Mouse (Mus musculus) heart, embryonic 10.5 days (tissue): ENCODE measurements around the gene Adam19. TPM values are rescaled to one million over a fixed set of nuclear protein-coding genes. Genes with fewer than 3 reads are reported as not detected.
"Not testable (repeated sequence)": the region's sequence is repeated elsewhere in the genome, so short reads cannot be mapped to it uniquely, and the experiment has no call there.

Experiments
- DNase-seq: peaks from one replicate; pipeline ENCODE4 v3.0.0-alpha.2; 2017; ENCODE audit warnings: low spot score
- H3K27ac ChIP-seq: fragments of 300-500 bp; sonication (generic); 2 replicates; pipeline ENCODE4 v1.5.1; 2016; ENCODE audit warnings: mild to moderate bottlenecking
- H3K27me3 ChIP-seq: fragments of 300-500 bp; sonication (generic); 2 replicates; pipeline ENCODE4 v1.6.1; 2016; ENCODE audit warnings: mild to moderate bottlenecking; ENCODE audit not compliant: poor library complexity, insufficient read depth, severe bottlenecking
- H3K36me3 ChIP-seq: fragments of 300-500 bp; sonication (generic); 2 replicates; pipeline ENCODE4 v1.6.1; 2016; ENCODE audit warnings: mild to moderate bottlenecking, moderate library complexity
- H3K4me1 ChIP-seq: fragments of 300-500 bp; sonication (generic); 2 replicates; pipeline ENCODE4 v1.6.1; 2016; ENCODE audit warnings: mild to moderate bottlenecking
- H3K4me3 ChIP-seq: fragments of 300-500 bp; sonication (generic); 2 replicates; pipeline ENCODE4 v1.5.1; 2016; ENCODE audit warnings: mild to moderate bottlenecking, moderate library complexity
- H3K9me3 ChIP-seq: fragments of 300-500 bp; sonication (generic); 2 replicates; pipeline ENCODE4 v1.6.1; 2016; ENCODE audit warnings: mild to moderate bottlenecking, moderate library complexity
- WGBS: fragments of 180-500 bp; shearing (Covaris S2); methylation state at CpG from one replicate; pipeline ENCODE4 v1.1.7; 2016; 5-methylcytosine and 5-hydroxymethylcytosine counted together
- polyA plus RNA-seq: library from polyadenylated mRNA; unstranded; fragments of >200 nt; fragmentation: Nextera tagmentation; extraction: Ambion mirVana; gene quantifications from 2 replicates; pipeline ENCODE4 v1.2.1, GENCODE M21; 2016

Adam19 gene
- polyA plus RNA-seq, 1 experiment from 2014 or later = 24.2 TPM

DNA sequence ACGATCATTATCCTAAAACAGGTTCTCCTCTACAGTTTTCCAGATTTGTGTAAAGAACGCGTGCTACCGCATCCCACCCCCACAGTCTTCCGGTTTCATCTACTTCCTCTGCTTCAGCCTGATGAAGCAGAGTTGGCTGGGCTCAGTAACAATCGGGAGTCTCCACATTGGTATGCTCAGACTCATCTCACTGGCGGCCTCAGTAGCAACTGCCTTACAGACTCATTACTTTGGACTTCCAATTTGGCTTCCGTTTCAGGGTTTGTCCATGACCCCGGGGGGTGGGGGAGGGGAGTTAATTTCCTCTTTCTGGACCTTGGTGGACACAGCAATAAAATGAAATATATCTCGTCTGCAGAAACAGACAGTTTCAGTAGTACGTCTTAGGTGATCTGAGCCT is 16.5 kb upstream of the Adam19 start:
- no peak overlapping the region for H3K27ac ChIP-seq
- H3K27me3 ChIP-seq = no peaks in the 10 kb centered on the region
- peaks cover 10% of the 10 kb centered on the region; the same call in 1 of the 2 replicates for H3K4me1 ChIP-seq
- H3K4me3 ChIP-seq = no peak overlapping the region
- 63% methylated on average over 11 of the region's 11 CpGs for whole genome bisulfite sequencing
- H3K9me3 ChIP-seq = no peaks in the 10 kb centered on the region
- DNase-seq = no peak
- H3K36me3 ChIP-seq = no peaks in the 10 kb centered on the region

DNA sequence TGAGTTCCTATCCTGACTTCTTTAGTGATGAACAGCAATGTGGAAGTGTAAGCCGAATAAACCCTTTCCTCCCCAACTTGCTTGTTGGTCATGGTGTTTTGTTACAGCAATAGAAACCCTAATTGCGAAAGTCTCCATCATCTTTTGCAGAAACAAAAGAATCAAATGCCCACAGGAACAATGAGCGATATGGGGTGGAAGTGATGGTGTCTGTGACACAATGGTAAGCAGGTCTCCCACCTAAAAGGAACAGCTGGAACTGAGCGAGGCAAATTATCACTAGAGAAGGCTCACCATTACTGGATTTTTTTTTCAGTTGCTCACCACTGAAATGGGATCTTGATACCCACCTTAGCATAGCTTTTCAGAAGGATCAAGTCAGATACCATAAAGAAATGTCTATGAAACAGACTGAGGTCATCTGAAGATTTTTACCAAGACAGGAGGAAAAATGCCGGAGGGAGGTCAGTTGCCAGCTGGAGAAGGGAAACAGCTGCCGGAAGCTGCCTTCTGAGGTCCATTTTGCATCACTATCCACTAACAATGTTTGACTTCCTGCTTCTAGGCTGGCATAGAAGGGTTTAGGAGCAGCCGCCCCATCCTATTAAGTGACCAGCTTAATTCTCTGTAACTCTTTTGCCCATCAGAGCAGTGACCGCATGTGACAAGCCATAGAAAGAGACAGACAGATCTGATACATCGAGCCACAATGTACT is 14.8 kb upstream of the Adam19 start:
- Histone ChIP-seq H3K4me1 (peaks cover 10% of the 10 kb centered on the region; the same call in 1 of the 2 replicates), H3K36me3 (no peaks in the 10 kb centered on the region), H3K9me3 (no peaks in the 10 kb centered on the region), H3K4me3 (no peak overlapping the region), H3K27me3 (no peaks in the 10 kb centered on the region), H3K27ac (no peak overlapping the region)
- no peak for DNase-seq
- WGBS = 78% methylated on average over 9 of the region's 9 CpGs

DNA sequence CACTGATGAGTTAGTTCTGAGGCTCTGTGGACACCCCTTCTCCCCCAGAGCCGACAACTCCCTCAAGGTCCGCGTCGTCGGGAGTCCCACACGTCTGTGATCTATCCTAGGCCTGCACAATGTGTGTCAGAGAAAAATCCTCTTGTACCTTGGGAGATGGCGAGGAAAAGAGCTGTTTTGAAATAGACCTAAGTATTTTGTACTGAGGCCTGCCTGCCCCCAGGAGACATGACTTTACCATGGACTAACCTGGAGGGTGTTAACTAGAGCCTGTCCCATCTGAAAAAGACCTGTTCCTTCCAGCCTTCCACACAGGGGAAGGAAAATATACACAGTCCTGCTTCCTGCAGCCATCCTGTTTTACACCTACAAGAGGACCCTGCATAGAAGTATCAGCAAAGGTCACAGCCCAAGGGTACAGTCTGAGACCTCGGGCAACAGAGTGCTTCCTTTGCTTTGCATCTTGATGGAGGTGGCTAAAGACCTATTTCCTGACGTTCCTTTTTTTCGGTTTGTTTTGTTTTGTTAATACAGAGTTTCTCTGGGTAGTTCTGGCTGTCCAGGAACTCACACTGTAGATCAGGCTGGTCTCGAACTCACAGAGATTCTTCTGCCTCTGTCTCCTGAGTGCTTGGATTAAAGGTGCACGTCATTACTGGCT is 14.1 kb upstream of the Adam19 start:
- Histone ChIP-seq H3K4me3 (no peak overlapping the region), H3K36me3 (no peaks in the 10 kb centered on the region), H3K9me3 (no peaks in the 10 kb centered on the region), H3K27ac (peak overlapping the region; percentile 56; the same call in 1 of the 2 replicates), H3K27me3 (no peaks in the 10 kb centered on the region), H3K4me1 (peaks cover 10% of the 10 kb centered on the region; the same call in 1 of the 2 replicates)
- WGBS = 68% methylated on average over 12 of the region's 12 CpGs
- DNase-seq = no peak

- Histone ChIP-seq H3K27ac (no peak overlapping the region), H3K4me3 (no peak overlapping the region), H3K36me3 (no peaks in the 10 kb centered on the region), H3K4me1 (peaks cover 6% of the 10 kb centered on the region; the same call in 1 of the 2 replicates), H3K27me3 (no peaks in the 10 kb centered on the region), H3K9me3 (no peaks in the 10 kb centered on the region)
- 89% methylated on average over 5 of the region's 5 CpGs for WGBS
- no peak for DNase-seq
Measured at GRCm38 (mm10) chr11:46044781-46045180, 11.0 kb upstream of the Adam19 start.

DNA sequence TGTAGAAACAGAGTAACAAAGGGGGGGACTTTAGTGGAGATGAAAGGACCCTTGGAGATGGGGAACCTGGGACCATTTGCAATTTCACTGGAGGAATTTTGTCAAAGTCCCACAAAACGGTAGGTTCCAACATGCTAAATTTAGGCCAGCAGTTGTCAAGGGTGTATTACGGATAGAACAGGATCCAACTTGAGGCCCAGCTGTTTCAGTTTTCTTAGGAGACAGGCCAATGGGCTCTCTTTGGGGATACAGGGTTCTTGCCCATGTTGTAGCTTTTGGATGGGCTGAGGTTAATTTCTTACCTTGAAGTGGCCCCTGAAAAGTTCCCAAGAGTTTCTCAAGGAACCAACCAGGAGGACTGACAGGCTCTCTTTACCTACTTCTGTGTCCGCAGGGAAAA is 8.5 kb upstream of the Adam19 start:
- H3K27me3 ChIP-seq = no peaks in the 10 kb centered on the region
- DNase-seq = no peak
- WGBS = 83% methylated on average over 3 of the region's 3 CpGs

DNA sequence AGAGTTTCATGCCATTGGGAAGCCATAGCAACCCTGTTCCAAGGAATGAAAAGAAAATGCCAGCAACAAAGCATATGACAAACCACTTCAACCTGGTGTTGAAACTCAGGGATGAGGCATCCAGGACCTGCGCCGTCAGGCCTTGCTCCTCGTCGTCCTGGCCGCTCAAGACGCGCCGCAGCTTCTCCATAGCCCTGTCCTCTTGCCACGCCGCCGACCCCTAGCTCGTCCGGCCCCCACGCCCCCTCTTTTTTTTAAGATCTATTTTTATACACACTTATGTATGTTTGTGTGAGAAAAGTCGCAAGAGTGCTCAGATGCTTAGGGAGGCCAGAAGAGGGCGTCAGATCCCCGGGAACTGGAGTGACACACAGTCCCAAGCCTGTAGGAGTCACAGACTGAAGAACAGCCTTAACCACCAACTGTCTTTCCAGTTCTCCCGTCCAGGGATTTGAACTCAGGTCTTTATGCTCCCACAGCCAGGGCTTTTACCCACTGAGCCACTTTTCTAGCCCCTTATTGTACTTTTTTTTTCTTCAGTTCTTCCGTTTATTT is 3.6 kb upstream of the Adam19 start, which contains the start of gene Gm12166:
TSS of gene Gm12166 (minus strand) at position 217 of the 555 bp plus-strand sequence.
- not testable (repeated sequence) for DNase-seq, H3K27ac ChIP-seq, H3K27me3 ChIP-seq, H3K36me3 ChIP-seq, H3K9me3 ChIP-seq
- peaks cover 21% of the 10 kb centered on the region for H3K4me1 ChIP-seq
- peak within 1 kb of the TSS; percentile 37; the same call in 1 of the 2 replicates for H3K4me3 ChIP-seq
- WGBS = 33% methylated on average over 19 of the region's 19 CpGs

More for the DNA sequence above, 8.5 kb upstream of the Adam19 start:
- H3K27ac ChIP-seq = no peak overlapping the region
- H3K4me3 ChIP-seq = no peak overlapping the region
- H3K4me1 ChIP-seq = no peaks in the 10 kb centered on the region
- H3K9me3 ChIP-seq = no peaks in the 10 kb centered on the region
- no peaks in the 10 kb centered on the region for H3K36me3 ChIP-seq

GRCm38 (mm10) chr11:46053457-46053856 is 2.3 kb upstream of the Adam19 start:
- not testable (repeated sequence) for H3K27me3 ChIP-seq, H3K27ac ChIP-seq, H3K36me3 ChIP-seq, H3K4me3 ChIP-seq, DNase-seq, H3K9me3 ChIP-seq
- peaks cover 21% of the 10 kb centered on the region for H3K4me1 ChIP-seq
- 90% methylated on average over 3 of the region's 3 CpGs for WGBS

GRCm38 (mm10) chr11:46054311-46054710 is 1.5 kb upstream of the Adam19 start:
- Histone ChIP-seq H3K4me1 (peaks cover 21% of the 10 kb centered on the region), H3K4me3 (no peak overlapping the region), H3K9me3 (no peaks in the 10 kb centered on the region), H3K27me3 (no peaks in the 10 kb centered on the region), H3K36me3 (no peaks in the 10 kb centered on the region), H3K27ac (peak overlapping the region; percentile 94; the same call in 1 of the 2 replicates)
- WGBS = 12% methylated on average over 5 of the region's 5 CpGs
- DNase-seq = no peak

- WGBS = 11% methylated on average over 13 of the region's 13 CpGs
- Histone ChIP-seq H3K36me3 (peaks cover under 1% of the 10 kb centered on the region; the same call in 1 of the 2 replicates), H3K9me3 (no peaks in the 10 kb centered on the region), H3K27ac (peak overlapping the region; percentile 94), H3K4me3 (peak overlapping the region; percentile 78), H3K27me3 (no peaks in the 10 kb centered on the region), H3K4me1 (peaks cover 21% of the 10 kb centered on the region)
- DNase-seq = no peak
Measured at GRCm38 (mm10) chr11:46054911-46055895, 589 bp upstream of the Adam19 start.

GRCm38 (mm10) chr11:46056770-46057411 is 1.1 kb downstream of the Adam19 start:
- peaks cover 17% of the 10 kb centered on the region for H3K36me3 ChIP-seq
- DNase-seq = no peak
- H3K27me3 ChIP-seq = no peaks in the 10 kb centered on the region
- H3K9me3 ChIP-seq = no peaks in the 10 kb centered on the region
- peaks cover 30% of the 10 kb centered on the region for H3K4me1 ChIP-seq
- WGBS = under 1% methylated on average over 25 of the region's 25 CpGs
- H3K27ac ChIP-seq = peak overlapping the region; percentile 94
- peak overlapping the region; percentile 78 for H3K4me3 ChIP-seq

DNA sequence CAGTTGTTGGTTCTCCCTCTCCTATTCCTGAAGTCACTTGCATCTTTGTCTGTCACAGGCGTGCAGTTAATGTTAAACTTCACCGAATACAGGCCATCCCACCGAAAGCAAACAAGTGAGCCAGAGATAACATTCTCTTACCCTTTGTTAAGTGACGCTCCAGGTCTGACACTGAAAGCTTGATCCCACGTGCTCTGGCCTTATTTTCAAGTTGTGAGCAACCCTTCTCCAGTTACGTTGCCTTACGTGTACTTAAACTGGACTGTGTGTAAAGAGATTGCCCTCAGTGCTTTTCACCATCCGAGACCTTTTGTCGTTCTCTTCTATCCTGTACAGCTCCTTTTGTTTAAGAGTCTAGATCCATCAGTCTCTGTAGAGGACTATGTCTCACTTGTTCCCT is 2.2 kb downstream of the Adam19 start:
- no peak for DNase-seq
- Histone ChIP-seq H3K27ac (peak overlapping the region; percentile 94), H3K27me3 (no peaks in the 10 kb centered on the region), H3K4me3 (peak overlapping the region; percentile 78), H3K36me3 (peaks cover 20% of the 10 kb centered on the region), H3K9me3 (no peaks in the 10 kb centered on the region), H3K4me1 (peaks cover 41% of the 10 kb centered on the region)
- WGBS = 27% methylated on average over 9 of the region's 9 CpGs

DNA sequence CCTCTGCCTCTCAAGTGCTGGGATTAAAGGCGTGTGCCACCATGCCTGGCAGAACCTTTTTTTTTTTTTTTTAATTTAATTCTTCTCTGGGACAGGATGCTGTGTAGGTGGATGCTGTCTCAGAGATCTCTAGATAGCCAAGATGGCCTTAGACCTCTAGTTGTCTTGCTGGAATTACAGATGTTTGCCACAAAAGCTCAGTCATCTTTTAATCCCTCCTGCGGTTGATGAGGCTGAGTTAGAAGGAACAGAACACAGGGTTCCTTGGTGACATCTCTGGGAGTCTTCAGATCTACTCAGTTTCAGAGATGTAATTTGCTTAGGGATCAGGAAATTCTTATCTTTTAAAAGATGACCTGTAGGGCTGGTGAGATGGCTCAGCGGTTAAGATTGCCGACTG is 3.1 kb downstream of the Adam19 start:
- H3K4me3 ChIP-seq = no peak overlapping the region
- H3K27ac ChIP-seq = no peak overlapping the region
- 92% methylated on average over 4 of the region's 4 CpGs for WGBS
- H3K27me3 ChIP-seq = no peaks in the 10 kb centered on the region
- H3K36me3 ChIP-seq = peaks cover 20% of the 10 kb centered on the region
- DNase-seq = no peak
- H3K9me3 ChIP-seq = no peaks in the 10 kb centered on the region
- peaks cover 49% of the 10 kb centered on the region for H3K4me1 ChIP-seq
